Mouse (Mus musculus) layer of hippocampus, adult 6 months (tissue): ENCODE results near the gene Olfr648. TPM values are rescaled to one million over a fixed set of nuclear protein-coding genes. Genes with fewer than 3 reads are reported as not detected.

Source experiments
- long read RNA-seq, 2 experiments: library from polyadenylated mRNA; unstranded; transcript quantifications; one replicate each; pipeline ENCODE4 v2.0.0; 2019 to 2020
- polyA plus RNA-seq: library from polyadenylated mRNA; unstranded; fragments of <200 nt; fragmentation: Nextera tagmentation; gene quantifications from 2 replicates; pipeline ENCODE4 v1.2.3, GENCODE M21; 2021

The Olfr648 gene
- not detected in 2 replicates for polyA plus RNA-seq
- long read RNA-seq, experiment 1: 0 reads
- long read RNA-seq, experiment 2: 0 reads

GRCm38 (mm10) chr7:104183292-104183691 is at the start of gene Olfr648:
Gene Olfr648, minus strand, starts transcription at chr7:104183392.

GRCm38 (mm10) chr7:104218701-104219569 is 35.7 kb upstream of the Olfr648 start, which contains the start of gene Trim6:
Gene Trim6, plus strand, starts transcription at chr7:104218793.

GRCm38 (mm10) chr7:104195885-104196284 is 12.7 kb upstream of the Olfr648 start, which contains the start of gene Olfr649:
Gene Olfr649, minus strand, starts transcription at chr7:104195985.

GRCm38 (mm10) chr7:104150456-104150855 is 32.7 kb downstream of the Olfr648 start, which contains the start of gene Ubqlnl:
Gene Ubqlnl, minus strand, starts transcription at chr7:104150556.

GRCm38 (mm10) chr7:104143179-104143578 is 40.0 kb downstream of the Olfr648 start, which contains the start of gene Ubqln3:
Gene Ubqln3, minus strand, starts transcription at chr7:104143279.

GRCm38 (mm10) chr7:104137305-104137704 is 45.9 kb downstream of the Olfr648 start, which contains the start of gene Olfr643:
Gene Olfr643, minus strand, starts transcription at chr7:104137405.

GRCm38 (mm10) chr7:104129726-104130125 is 53.5 kb downstream of the Olfr648 start, which contains the start of gene Ubqln5:
Gene Ubqln5, minus strand, starts transcription at chr7:104129826.

Other genes starting within 250 kb of the Olfr648 start
- gene Olfr632, start 249.0 kb downstream of the Olfr648 start, polyA plus RNA-seq: not detected in 2 replicates
- gene Olfr633, start 239.0 kb downstream of the Olfr648 start, polyA plus RNA-seq: not detected in 2 replicates
- gene Olfr635, start 212.2 kb downstream of the Olfr648 start, polyA plus RNA-seq: not detected in 2 replicates
- not detected in 2 replicates for gene Olfr638, start 184.6 kb downstream of the Olfr648 start, polyA plus RNA-seq
- gene Olfr639, start 166.1 kb downstream of the Olfr648 start, polyA plus RNA-seq: not detected in 2 replicates
- gene Olfr640, start 157.8 kb downstream of the Olfr648 start, polyA plus RNA-seq: not detected in 2 replicates
- not detected in 2 replicates for gene Olfr641, start 147.9 kb downstream of the Olfr648 start, polyA plus RNA-seq
- gene Olfr642, start 130.7 kb downstream of the Olfr648 start, polyA plus RNA-seq: not detected in 2 replicates
- gene 4930516K23Rik, start 121.9 kb downstream of the Olfr648 start, polyA plus RNA-seq: not detected in 2 replicates
- gene Olfr644, start 111.5 kb downstream of the Olfr648 start, polyA plus RNA-seq: not detected in 2 replicates
- not detected in 2 replicates for gene Olfr645, start 97.9 kb downstream of the Olfr648 start, polyA plus RNA-seq
- gene Olfr646, start 78.5 kb downstream of the Olfr648 start, polyA plus RNA-seq: not detected in 2 replicates
- gene Ubqln5, start 53.6 kb downstream of the Olfr648 start, polyA plus RNA-seq: not detected in 2 replicates
- not detected in 2 replicates for gene Olfr643, start 46.0 kb downstream of the Olfr648 start, polyA plus RNA-seq
- gene Ubqln3, start 40.1 kb downstream of the Olfr648 start, polyA plus RNA-seq: not detected in 2 replicates
- not detected in 2 replicates for gene Ubqlnl, start 32.8 kb downstream of the Olfr648 start, polyA plus RNA-seq
- gene Olfm5, start 18.6 kb downstream of the Olfr648 start, polyA plus RNA-seq: not detected in 2 replicates
- not detected in 2 replicates for gene Olfr649, start 12.6 kb upstream of the Olfr648 start, polyA plus RNA-seq
- 0.15 and 0.18 TPM in 2 replicates for gene Trim6, start 35.4 kb upstream of the Olfr648 start, polyA plus RNA-seq
- 1.2 and 2.2 TPM in 2 replicates for gene Trim34a, start 61.1 kb upstream of the Olfr648 start, polyA plus RNA-seq
- 0.15 and 0.21 TPM in 2 replicates for gene Trim5, start 104.7 kb upstream of the Olfr648 start, polyA plus RNA-seq
- gene Trim12a, start 132.1 kb upstream of the Olfr648 start, polyA plus RNA-seq: 1.8 and 2.5 TPM in 2 replicates
- gene Trim34b, start 146.1 kb upstream of the Olfr648 start, polyA plus RNA-seq: 0.15 TPM in 1 of 2 replicates, not detected in the other
- 0.25 and 0.51 TPM in 2 replicates for gene Trim12c, start 170.0 kb upstream of the Olfr648 start, polyA plus RNA-seq
- 0.06 TPM in 1 of 2 replicates, not detected in the other for gene Trim30b, start 186.5 kb upstream of the Olfr648 start, polyA plus RNA-seq
- 0.10 TPM in 1 of 2 replicates, not detected in the other for gene Trim30c, start 217.4 kb upstream of the Olfr648 start, polyA plus RNA-seq